Mouse (Mus musculus) limb, embryonic 10.5 days (tissue): ENCODE results near the gene Cbx2. TPM values are rescaled to one million over a fixed set of nuclear protein-coding genes. Genes with fewer than 3 reads are reported as not detected.

Experiments used
- DNase-seq: peaks from one replicate; pipeline ENCODE4 v3.0.0-alpha.2; 2017; ENCODE audit warnings: low spot score
- H3K27ac ChIP-seq: fragments of 300-500 bp; sonication (generic); 2 replicates; pipeline ENCODE4 v1.5.1; 2016; ENCODE audit warnings: mild to moderate bottlenecking
- H3K27me3 ChIP-seq: fragments of 300-500 bp; sonication (generic); 2 replicates; pipeline ENCODE4 v1.6.1; 2016; ENCODE audit warnings: low read depth, mild to moderate bottlenecking; ENCODE audit not compliant: poor library complexity, severe bottlenecking
- H3K36me3 ChIP-seq: fragments of 300-500 bp; sonication (generic); 2 replicates; pipeline ENCODE4 v1.6.1; 2016; ENCODE audit warnings: mild to moderate bottlenecking, moderate library complexity
- H3K4me1 ChIP-seq: fragments of 300-500 bp; sonication (generic); 2 replicates; pipeline ENCODE4 v1.6.1; 2016
- H3K4me3 ChIP-seq: fragments of 300-500 bp; sonication (generic); 2 replicates; pipeline ENCODE4 v1.5.1; 2016; ENCODE audit warnings: mild to moderate bottlenecking, moderate library complexity
- H3K9me3 ChIP-seq: fragments of 300-500 bp; sonication (generic); replicated peaks from 2 replicates; pipeline ENCODE4 v1.6.1; 2016; ENCODE audit warnings: mild to moderate bottlenecking
- WGBS: fragments of 180-500 bp; shearing (Covaris S2); methylation state at CpG from one replicate; pipeline ENCODE4 v1.1.7; 2016; 5-methylcytosine and 5-hydroxymethylcytosine counted together
- polyA plus RNA-seq: library from polyadenylated mRNA; unstranded; fragments of >200 nt; fragmentation: Nextera tagmentation; extraction: Ambion mirVana; gene quantifications from 2 replicates; pipeline ENCODE4 v1.2.1, GENCODE M21; 2016

The Cbx2 gene
- polyA plus RNA-seq, 1 experiment from 2014 or later, result 170 TPM

DNA sequence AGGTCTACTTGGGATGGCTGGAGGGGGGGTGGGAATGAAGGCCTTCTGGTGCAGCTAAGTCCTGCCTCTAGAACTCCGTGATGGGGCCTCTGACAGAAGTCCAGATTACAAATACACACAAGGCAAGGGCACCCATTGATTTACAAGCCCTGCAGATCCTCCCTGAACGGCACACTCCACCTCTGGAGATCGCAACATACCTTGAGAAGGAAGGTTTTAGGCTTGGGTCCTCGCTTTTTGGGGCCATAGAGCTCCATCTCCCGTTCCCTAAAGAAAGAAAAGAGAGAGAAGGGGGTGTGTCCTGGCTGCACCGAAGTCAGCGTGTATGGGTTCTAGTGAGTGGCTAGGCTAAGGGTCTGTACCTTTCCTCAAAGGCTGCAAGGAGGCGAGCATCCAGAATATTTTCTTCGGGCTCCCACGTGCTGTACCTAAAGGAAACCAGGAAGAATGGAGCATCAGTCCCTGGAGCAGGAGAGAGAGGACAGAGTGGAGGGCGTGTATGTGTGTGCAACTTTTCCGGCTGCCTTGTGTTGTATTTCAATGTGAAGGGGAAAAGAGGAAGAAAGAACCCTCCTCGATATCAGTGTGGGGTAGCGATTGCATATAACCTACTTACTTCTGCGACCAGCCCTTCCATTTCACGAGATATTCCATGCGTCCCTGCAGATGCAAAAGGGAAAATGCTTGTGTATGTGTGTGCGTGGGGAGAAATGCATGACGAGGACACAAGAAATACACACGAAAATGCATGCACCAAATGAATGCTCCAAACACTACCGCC is 17.2 kb downstream of the Cbx2 start:
- Histone ChIP-seq H3K4me1 (peaks cover 97% of the 10 kb centered on the region), H3K27me3 (peaks cover 88% of the 10 kb centered on the region), H3K4me3 (peak overlapping the region; percentile 73), H3K9me3 (no peaks in the 10 kb centered on the region), H3K27ac (peak overlapping the region; percentile 92), H3K36me3 (peaks cover 11% of the 10 kb centered on the region)
- 1% methylated on average over 21 of the region's 21 CpGs for WGBS
- peak; percentile 44 for DNase-seq

- Histone ChIP-seq H3K9me3 (no peaks in the 10 kb centered on the region), H3K4me3 (peak within 1 kb of the TSS; percentile 73), H3K27me3 (peaks cover 88% of the 10 kb centered on the region), H3K4me1 (peaks cover 96% of the 10 kb centered on the region), H3K27ac (peak within 1 kb of the TSS; percentile 92), H3K36me3 (peaks cover 11% of the 10 kb centered on the region)
- peak; percentile 99 for DNase-seq
- under 1% methylated on average over 61 of the region's 63 CpGs for WGBS
These were observed 18.0 kb downstream of the Cbx2 start, which contains the start of gene Cbx8 for GRCm38 (mm10) chr11:119040600-119041324. TSS of gene Cbx8 (minus strand) at chr11:119040969.

- Histone ChIP-seq H3K27ac (peak overlapping the region; percentile 92), H3K27me3 (peaks cover 88% of the 10 kb centered on the region), H3K4me3 (peak overlapping the region; percentile 73), H3K36me3 (peaks cover 11% of the 10 kb centered on the region), H3K4me1 (peaks cover 95% of the 10 kb centered on the region), H3K9me3 (no peaks in the 10 kb centered on the region)
- WGBS, result under 1% methylated on average over 31 of the region's 31 CpGs
- DNase-seq, result peak; percentile 88
These were observed 18.6 kb downstream of the Cbx2 start for GRCm38 (mm10) chr11:119041325-119041716.

- peak overlapping the region; percentile 73 for H3K4me3 ChIP-seq
- H3K4me1 ChIP-seq, result peaks cover 95% of the 10 kb centered on the region
- under 1% methylated on average over 31 of the region's 31 CpGs for WGBS
- no peaks in the 10 kb centered on the region for H3K9me3 ChIP-seq
- H3K27me3 ChIP-seq, result peaks cover 88% of the 10 kb centered on the region
- H3K36me3 ChIP-seq, result peaks cover 11% of the 10 kb centered on the region
- peak overlapping the region; percentile 92 for H3K27ac ChIP-seq
- DNase-seq, result no peak
These were observed 19.1 kb downstream of the Cbx2 start for GRCm38 (mm10) chr11:119041750-119042465.

DNA sequence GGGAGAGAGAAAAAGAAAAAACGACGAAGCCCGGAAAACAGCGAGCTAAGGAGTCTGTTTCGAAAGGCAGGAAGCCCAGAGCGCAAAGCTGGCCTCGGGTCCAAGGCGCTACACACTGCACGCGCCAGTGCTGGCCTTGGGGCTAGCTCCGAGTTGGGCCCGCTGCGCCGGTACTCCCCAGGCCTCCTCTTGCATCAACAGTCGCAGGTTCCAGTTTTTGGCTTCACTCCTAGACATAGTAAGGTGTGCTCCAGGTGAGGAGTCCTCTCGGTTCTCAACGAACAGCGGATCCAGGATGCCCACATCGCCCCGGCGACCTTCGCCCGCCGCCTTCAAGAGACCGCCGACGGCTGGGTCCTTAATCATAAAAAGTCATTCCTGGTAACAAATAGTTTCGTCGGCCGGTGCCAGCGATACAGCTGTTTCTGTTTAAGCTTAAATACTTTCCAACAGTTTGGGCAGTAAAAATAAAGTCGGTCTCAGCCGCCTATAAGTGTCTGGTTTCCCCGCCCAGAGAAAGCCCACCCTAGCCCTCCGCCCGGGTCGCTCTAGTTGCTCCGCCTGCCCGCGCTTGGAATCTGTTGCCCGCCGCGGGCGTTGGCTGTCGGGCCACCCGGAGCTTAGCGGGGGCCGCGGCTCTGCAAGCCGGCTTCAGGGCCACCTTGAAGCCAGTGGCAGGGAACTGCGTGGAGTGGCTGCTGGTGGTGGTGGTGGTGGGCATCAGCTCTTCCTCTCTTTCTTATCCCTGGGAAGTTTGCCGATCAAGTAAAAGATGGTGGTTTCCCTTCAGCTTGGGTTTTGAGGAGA is 19.9 kb downstream of the Cbx2 start:
- peaks cover 88% of the 10 kb centered on the region for H3K27me3 ChIP-seq
- H3K36me3 ChIP-seq, result peaks cover 11% of the 10 kb centered on the region
- H3K27ac ChIP-seq, result peak overlapping the region; percentile 92
- peak; percentile 85 for DNase-seq
- peaks cover 95% of the 10 kb centered on the region for H3K4me1 ChIP-seq
- under 1% methylated on average over 52 of the region's 52 CpGs for WGBS
- H3K9me3 ChIP-seq, result no peaks in the 10 kb centered on the region
- peak overlapping the region; percentile 73 for H3K4me3 ChIP-seq

- Histone ChIP-seq H3K27me3 (peaks cover 88% of the 10 kb centered on the region), H3K4me3 (peak overlapping the region; percentile 73), H3K27ac (peak overlapping the region; percentile 92), H3K36me3 (peaks cover 11% of the 10 kb centered on the region), H3K4me1 (peaks cover 95% of the 10 kb centered on the region), H3K9me3 (no peaks in the 10 kb centered on the region)
- DNase-seq, result no peak
- 0% methylated on average over 4 of the region's 4 CpGs for WGBS
These were observed 20.4 kb downstream of the Cbx2 start for GRCm38 (mm10) chr11:119043273-119043540.

- peaks cover 5% of the 10 kb centered on the region for H3K36me3 ChIP-seq
- peaks cover 93% of the 10 kb centered on the region for H3K4me1 ChIP-seq
- H3K27ac ChIP-seq, result peak overlapping the region; percentile 92
- H3K4me3 ChIP-seq, result peak overlapping the region; percentile 73
- peak; percentile 72 for DNase-seq
- WGBS, result 3% methylated on average over 10 of the region's 10 CpGs
- H3K9me3 ChIP-seq, result no peaks in the 10 kb centered on the region
- peaks cover 88% of the 10 kb centered on the region for H3K27me3 ChIP-seq
These were observed 21.2 kb downstream of the Cbx2 start for GRCm38 (mm10) chr11:119043761-119044550.

DNA sequence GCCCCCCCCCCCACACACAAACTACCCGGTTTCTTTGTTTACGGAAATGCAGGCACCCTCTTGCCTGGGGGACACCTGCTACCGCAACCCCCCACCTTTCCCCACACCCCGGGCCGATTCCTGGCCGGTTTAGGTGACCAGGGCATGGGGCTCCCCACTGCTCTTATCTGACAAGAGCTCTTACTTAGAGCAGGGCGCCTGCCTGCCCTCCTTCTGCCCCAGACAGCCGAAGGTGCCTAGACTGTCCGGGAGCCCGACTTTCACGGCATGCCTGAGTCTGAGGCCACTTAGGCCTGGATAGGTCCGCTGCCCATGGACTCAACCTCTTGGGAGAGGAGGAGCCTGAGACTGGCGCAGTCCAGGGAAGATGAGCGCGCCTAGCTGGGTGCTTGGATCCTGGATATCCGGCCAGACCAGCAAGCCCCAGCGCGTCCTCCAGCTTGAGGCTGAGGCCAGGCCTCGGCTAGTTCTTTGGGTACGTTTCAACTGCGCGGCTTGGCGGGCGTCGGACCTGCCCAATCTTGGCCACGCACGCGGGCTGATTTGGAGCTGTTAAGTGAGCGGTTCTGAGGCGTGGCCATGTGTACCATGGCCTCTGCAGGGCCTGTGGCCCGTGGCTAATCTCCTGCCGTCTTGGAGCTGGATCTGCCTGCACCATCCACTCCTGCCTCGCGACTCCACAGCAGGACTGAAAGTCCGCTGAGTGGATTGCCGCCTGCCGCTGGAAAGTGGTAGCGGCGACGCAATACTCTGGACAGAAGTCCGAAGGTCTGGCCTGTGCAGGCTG is 22.0 kb downstream of the Cbx2 start:
- Histone ChIP-seq H3K4me3 (peak overlapping the region; percentile 73), H3K36me3 (no peaks in the 10 kb centered on the region), H3K9me3 (no peaks in the 10 kb centered on the region), H3K27me3 (peaks cover 88% of the 10 kb centered on the region), H3K4me1 (peaks cover 86% of the 10 kb centered on the region), H3K27ac (peak overlapping the region; percentile 92)
- peak; percentile 75 for DNase-seq
- under 1% methylated on average over 41 of the region's 41 CpGs for WGBS

GRCm38 (mm10) chr11:119046601-119047245 is 24.0 kb downstream of the Cbx2 start:
- under 1% methylated on average over 39 of the region's 39 CpGs for WGBS
- peaks cover 71% of the 10 kb centered on the region for H3K4me1 ChIP-seq
- H3K27ac ChIP-seq, result peak overlapping the region; percentile 76
- no peaks in the 10 kb centered on the region for H3K36me3 ChIP-seq
- peaks cover 99% of the 10 kb centered on the region for H3K27me3 ChIP-seq
- H3K9me3 ChIP-seq, result no peaks in the 10 kb centered on the region
- H3K4me3 ChIP-seq, result peak overlapping the region; percentile 47
- peak; percentile 84 for DNase-seq

DNA sequence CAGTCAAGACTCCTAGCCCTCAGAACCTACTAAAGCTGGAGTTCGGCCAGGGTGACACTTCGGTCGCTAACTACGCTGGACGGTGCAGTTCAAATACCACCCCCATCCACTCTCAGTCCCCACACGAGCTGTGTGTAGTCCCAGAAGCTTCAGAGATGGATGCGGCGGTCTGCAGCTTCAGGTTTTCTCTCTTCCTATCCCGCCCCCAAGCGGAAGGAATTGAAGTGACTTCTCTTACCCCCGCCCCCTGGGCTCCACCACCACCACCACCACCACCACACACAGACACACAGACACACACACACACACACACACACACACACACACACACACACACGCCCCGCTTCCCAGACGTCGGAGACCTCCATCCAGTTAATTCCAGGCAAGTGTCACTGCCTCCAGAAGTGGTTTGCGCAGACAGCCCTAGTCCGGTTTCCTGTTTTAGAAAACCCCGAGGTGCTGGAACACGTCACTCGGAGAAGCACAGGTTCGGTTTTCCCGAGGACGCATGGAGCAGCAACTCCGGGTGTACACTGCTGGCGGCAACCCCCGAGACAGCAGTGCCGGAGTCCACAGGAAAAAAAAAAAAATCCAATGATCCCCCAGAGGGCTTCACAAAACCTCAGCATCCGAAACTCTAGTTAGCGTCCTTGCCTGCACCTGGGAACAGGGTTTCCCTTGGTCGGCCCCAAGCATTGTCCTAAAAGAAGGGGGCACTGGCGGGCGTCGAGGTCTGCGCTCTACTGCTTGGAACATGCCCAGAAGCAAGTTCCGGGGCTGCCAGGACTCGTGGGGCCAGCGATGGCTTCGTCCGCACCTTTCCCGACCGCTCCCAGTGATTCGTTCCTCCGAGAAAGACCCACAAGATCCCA is 24.7 kb downstream of the Cbx2 start:
- peak; percentile 79 for DNase-seq
- under 1% methylated on average over 43 of the region's 43 CpGs for WGBS
- H3K36me3 ChIP-seq, result no peaks in the 10 kb centered on the region
- peaks cover 99% of the 10 kb centered on the region for H3K27me3 ChIP-seq
- peaks cover 71% of the 10 kb centered on the region for H3K4me1 ChIP-seq
- H3K9me3 ChIP-seq, result no peaks in the 10 kb centered on the region
- H3K27ac ChIP-seq, result peak overlapping the region; percentile 76
- H3K4me3 ChIP-seq, result peak overlapping the region; percentile 47
